Mouse (Mus musculus) thymus, postnatal 25 days (tissue): ENCODE measurements around the gene Slc39a12.

ENCODE experiments used
- DNase-seq: peaks from one replicate; pipeline ENCODE4 v3.0.0; 2022

The Slc39a12 gene

DNA sequence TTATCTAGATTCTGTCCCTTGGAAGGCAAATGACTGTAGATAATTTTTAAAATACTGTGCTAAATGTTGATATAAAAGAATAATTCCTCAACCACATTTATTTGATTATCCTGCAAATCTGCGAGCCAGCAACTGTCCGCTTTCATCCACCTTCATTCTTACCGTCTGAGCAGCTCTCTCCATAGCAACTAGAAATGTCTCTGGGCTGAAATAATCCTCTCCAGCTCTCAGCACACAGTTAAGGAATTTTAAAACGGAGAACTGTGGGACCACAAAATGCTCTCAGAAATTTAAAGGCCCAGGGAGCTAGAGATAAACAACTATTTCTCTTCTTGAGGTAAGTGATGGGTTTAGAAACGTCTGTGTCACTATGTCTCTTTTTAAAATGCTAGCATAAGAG lies at the start of gene Slc39a12:
Gene Slc39a12, plus strand, starts transcription at position 155 of the 400 bp plus-strand sequence.
- DNase-seq: no peak

- no peak for DNase-seq
Measured at GRCm38 (mm10) chr2:14341652-14342308, 46.3 kb upstream of the Slc39a12 start.

DNA sequence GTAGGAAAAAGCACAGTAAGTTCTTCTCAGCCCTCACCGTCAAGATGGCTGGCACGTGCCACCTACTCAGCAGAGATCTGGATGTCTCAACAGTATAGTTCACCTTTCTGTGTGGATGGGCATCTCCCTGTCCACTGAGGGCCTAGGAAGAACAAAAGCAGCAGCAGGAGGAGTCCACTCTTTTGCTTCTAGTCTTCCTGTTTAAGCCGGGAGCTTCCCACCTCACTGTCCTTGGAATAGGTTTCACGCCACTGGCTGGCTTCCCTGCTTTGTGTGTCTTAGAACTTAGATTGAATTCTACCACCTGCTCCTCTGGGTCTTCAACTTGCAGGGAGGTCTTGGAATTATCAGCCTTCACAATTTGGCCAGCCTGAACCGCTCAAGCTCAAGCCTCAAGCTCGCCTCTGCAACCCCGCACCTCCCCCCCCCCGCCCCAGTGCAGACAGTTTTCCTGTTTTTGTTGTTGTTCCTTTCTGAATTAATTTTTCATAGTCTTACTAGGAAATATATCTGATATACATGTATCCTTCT lies 45.7 kb upstream of the Slc39a12 start:
- DNase-seq: no peak

DNA sequence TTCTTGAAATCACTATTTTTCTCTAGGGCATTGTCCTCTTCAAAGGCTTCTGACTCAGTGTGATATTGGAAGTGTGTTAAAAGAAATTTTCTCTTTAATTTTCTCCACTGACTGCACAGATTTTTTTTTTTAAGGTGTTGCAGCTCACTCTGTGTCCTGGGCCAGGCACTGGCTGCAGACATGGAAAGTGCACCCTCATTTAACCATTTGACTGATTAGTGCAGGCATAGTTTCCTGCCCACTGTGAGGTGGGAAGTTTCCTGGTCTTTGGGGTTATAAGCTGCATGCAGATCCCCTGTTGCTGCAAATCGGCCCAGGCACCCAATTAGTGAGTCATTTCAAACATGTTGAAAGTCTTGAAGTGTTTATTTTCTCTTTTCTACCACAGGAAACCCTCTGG lies 740 bp downstream of the Slc39a12 start:
- DNase-seq: no peak

DNA sequence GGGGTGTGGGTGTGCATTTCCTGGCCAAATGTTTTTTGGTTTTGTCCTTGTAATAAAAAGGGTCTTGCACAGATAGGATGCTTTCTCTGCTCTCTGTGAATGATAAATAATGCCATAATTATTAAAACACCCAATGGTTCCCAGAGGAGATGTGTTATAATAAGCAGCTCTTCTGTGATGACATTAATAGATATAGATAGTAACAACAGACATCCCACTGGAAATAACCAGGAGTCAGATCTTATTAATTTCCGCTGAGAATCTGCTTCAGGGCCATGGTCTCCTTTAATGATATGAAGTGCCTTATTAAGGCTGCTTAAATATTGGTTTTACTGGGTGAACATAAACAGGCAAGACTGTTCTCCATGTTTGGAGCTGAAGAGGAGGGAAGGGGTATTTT lies 2.8 kb downstream of the Slc39a12 start:
- no peak for DNase-seq

- DNase-seq: no peak
Measured at GRCm38 (mm10) chr2:14403000-14403399, 14.9 kb downstream of the Slc39a12 start.

DNA sequence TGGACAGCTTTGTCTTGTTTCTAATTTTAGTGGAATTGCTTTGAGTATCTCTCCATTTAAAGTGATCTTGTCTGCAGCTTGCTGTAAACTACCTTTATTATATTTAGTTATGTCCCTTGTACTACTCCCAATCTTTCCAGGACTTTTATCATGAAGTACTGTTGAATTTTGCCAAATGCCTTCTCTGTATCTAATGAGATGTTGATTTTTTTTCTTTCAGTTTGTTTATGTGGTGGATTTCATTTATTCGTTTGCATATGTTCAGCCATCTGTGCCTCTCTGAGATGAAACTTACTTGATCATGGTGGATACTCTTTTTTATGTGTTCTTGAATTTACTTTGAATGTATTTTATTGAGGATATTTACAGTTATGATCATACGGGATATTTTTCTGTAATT lies 40.9 kb downstream of the Slc39a12 start:
- DNase-seq: no peak

DNA sequence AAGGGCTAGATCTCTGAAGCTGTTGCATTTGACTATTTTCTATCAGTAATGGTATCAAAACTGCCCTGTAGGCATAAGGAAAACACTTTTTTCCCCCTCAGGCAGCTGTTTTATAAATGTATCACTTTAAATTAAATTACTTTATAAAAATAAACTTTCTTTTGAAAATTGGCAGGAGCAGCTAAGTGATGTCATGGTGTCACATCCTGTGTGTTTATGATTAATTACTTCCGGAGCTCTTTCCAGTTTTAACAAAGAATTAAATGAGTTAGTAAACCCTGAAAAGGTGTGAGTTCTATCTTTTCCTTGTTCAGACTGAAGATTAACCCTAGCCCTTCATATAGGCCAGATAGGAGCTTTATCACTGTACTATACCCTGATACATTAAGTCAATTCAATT lies 59.2 kb downstream of the Slc39a12 start:
- DNase-seq: no peak

DNA sequence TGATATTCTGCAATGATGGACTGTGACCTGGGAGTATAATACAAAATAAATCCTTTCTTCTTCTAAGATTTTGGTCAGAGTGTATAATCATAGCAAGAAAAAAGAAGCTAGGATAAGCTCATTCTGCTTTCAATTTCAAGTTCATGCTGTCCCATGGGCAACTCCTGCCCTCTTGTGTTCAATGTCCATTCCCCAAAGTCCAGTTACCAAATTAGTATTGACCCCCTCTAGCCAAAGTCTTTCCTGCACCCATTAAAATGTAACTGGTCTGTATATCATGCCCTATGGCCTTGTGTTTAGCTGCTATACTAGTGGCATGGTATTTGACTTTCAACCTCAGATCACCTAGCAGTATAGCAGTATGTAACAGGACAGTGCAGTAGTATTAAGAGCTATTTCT lies 62.8 kb downstream of the Slc39a12 start:
- DNase-seq: no peak

- no peak for DNase-seq
Measured at GRCm38 (mm10) chr2:14454946-14455631, 67.0 kb downstream of the Slc39a12 start.

DNA sequence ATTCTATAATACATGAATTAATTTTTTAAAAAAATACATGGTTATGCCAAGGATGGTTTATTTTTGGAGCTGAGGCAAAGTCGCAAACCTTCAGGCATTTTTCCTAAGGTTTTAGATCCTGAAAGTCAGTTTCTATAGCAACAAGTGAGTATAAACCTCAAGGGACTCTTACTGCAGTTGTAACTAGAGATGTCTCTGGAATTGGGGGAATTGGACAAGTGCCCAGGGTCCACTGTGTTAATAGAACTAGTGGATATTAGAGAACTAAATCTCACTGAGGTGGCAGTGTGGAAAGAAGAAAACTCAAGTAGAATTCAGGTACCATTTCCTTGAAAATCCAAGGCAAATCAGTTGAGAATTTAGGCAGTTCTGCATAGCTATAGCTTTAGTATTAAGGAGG lies 76.3 kb downstream of the Slc39a12 start:
- no peak for DNase-seq

GRCm38 (mm10) chr2:14494132-14494531 lies 106.0 kb downstream of the Slc39a12 start:
- DNase-seq: no peak

GRCm38 (mm10) chr2:14496150-14496549 lies 108.0 kb downstream of the Slc39a12 start:
- no peak for DNase-seq

DNA sequence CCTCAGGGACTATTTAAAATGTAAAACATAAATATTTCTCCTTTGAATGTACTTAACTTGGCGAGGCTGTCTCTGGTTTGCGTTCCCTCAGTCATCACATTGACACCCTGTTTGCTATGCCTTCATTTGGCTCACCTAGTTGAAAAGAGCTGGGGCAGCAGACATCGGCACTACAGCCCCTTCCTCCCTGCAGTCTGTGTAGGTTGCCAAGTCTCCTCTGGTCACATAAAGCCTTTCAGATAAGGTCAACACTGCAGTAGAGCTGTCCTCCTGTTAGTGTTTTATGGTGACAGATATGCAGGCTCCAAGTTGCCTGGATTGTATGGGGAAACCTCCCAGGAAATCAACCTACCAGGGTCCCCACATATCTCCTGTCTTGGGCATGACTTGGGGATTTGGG lies 114.4 kb downstream of the Slc39a12 start:
- no peak for DNase-seq

GRCm38 (mm10) chr2:14518237-14518636 lies 130.1 kb downstream of the Slc39a12 start:
- no peak for DNase-seq

GRCm38 (mm10) chr2:14534325-14535077 lies 146.4 kb downstream of the Slc39a12 start:
- no peak for DNase-seq

GRCm38 (mm10) chr2:14535246-14535671 lies 147.1 kb downstream of the Slc39a12 start:
- DNase-seq: no peak

DNA sequence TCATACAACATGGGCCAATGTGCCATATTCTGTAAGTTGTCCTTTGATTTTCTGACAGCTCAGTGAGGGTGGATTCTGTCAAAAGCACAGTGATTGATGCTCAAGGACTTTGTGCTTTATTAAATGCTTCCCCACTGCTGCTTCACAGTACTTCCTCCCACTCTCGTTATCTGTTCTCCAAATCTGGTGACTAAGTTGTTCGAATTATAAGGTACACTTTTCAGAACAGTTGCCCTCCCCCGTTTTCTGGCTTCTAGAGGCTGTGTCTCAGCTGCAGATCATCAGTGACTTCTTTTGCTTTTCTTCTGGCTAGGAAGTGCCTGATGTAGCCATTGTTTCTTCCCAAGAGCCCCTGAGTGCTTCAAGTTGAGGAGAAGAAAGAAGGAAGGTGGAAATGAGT lies 149.7 kb downstream of the Slc39a12 start:
- no peak for DNase-seq

DNA sequence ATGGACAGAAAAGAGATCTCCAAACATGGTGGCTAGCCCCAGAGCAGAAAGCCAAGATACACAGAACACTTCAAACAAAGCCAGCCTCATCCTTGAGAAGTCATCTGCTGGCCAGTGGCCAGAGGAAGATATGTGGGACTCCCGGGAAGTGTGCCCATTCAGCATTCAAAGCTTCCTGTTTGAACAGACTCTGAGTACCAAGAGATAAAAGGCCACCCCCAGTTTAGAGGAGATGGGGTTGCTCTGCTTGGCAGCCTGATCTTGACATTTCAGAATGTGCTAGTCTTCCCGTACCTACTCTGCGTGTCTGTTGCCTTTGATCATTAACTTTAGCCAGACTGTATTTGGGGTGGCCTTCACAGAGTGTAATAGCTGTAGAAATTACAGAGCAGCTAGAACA lies 155.2 kb downstream of the Slc39a12 start:
- DNase-seq: no peak

DNA sequence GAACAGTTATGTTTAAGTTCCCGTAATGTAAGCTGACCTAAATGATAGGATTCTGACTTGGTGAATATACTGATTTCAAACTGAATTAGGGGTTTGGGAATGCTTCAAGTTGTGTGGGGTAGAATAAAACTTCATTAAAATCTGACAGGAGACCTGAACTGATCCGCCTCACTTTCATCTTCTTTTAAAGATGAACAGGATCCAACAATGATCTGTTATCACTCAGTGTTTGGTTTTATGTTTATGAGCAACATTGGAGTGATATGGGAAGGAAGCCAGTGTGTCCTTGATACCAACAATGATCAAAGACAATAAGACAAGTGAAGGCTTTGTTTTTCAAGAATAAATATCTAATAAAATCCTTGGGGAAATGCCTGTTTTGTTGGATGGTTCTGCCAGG lies 155.7 kb downstream of the Slc39a12 start:
- DNase-seq: no peak
